Mouse (Mus musculus) heart, embryonic 13.5 days (tissue): ENCODE measurements around the gene Ilk. TPM values are rescaled to one million over a fixed set of nuclear protein-coding genes. Genes with fewer than 3 reads are reported as not detected.

ENCODE experiments used
- ATAC-seq: fragments of 200-750 bp; cut with Nextera tagmentation; 2 replicates; pipeline ENCODE4 v1.8.0; 2017; ENCODE audit warnings: moderate TSS enrichment; ENCODE audit not compliant: insufficient number of reproducible peaks, low FRiP score, low TSS enrichment; ENCODE audit errors: extremely low read depth
- H3K27ac ChIP-seq: fragments of 300-500 bp; sonication (generic); replicated peaks from 2 replicates; pipeline ENCODE4 v1.5.1; 2015; ENCODE audit warnings: moderate library complexity, mild to moderate bottlenecking, inconsistent platforms
- H3K27me3 ChIP-seq: fragments of 300-500 bp; sonication (generic); replicated peaks from 2 replicates; pipeline ENCODE4 v1.6.1; 2015; ENCODE audit warnings: mild to moderate bottlenecking, inconsistent platforms
- H3K36me3 ChIP-seq: fragments of 300-500 bp; sonication (generic); 2 replicates; pipeline ENCODE4 v1.6.1; 2015; ENCODE audit warnings: mild to moderate bottlenecking, inconsistent platforms
- H3K4me1 ChIP-seq: fragments of 300-500 bp; sonication (generic); 2 replicates; pipeline ENCODE4 v1.6.1; 2015; ENCODE audit warnings: inconsistent platforms
- H3K4me2 ChIP-seq: fragments of 300-500 bp; sonication (generic); 2 replicates; pipeline ENCODE4 v1.6.1; 2015; ENCODE audit warnings: inconsistent platforms, mild to moderate bottlenecking, moderate library complexity
- H3K4me3 ChIP-seq: fragments of 300-500 bp; sonication (generic); 2 replicates; pipeline ENCODE4 v1.5.1; 2015; ENCODE audit warnings: moderate library complexity, mild to moderate bottlenecking, inconsistent platforms
- H3K9ac ChIP-seq: fragments of 300-500 bp; sonication (generic); 2 replicates; pipeline ENCODE4 v1.6.1; 2015; ENCODE audit warnings: inconsistent platforms, mild to moderate bottlenecking, moderate library complexity
- H3K9me3 ChIP-seq: fragments of 300-500 bp; sonication (generic); 2 replicates; pipeline ENCODE4 v1.6.1; 2016; ENCODE audit warnings: inconsistent platforms
- WGBS: fragments of 180-500 bp; shearing (Covaris S2); methylation state at CpG from one replicate; pipeline ENCODE4 v1.1.7; 2015; ENCODE audit warnings: mixed read lengths; 5-methylcytosine and 5-hydroxymethylcytosine counted together
- polyA plus RNA-seq: library from polyadenylated mRNA; unstranded; fragments of >200 nt; fragmentation: Nextera tagmentation; extraction: Ambion mirVana; gene quantifications from 2 replicates; pipeline ENCODE4 v1.2.1, GENCODE M21; 2015

The Ilk gene
- polyA plus RNA-seq, 1 experiment from 2014 or later = 354 TPM

DNA sequence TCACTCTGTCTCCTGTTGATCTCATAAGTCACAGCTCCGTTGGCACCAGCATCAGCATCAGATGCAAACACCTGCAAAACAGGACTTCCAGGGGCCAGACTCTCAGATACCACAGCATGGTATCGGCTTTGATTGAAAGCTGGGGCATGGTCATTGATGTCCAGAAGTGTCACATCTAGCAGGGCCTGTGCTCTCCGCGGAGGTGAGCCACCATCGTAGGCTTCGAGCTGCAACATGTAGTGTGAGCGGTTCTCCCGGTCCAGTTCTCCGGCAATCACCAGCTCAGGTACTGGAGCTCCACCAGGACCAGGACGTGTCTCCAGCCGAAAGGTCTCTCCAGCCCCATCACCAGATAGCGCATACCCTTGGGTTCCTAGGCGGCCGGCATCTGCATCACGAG is 35.9 kb downstream of the Ilk start:
- no peaks in the 10 kb centered on the region for H3K27me3 ChIP-seq
- H3K9me3 ChIP-seq = no peaks in the 10 kb centered on the region
- WGBS = 88% methylated on average over 15 of the region's 15 CpGs
- peaks cover 69% of the 10 kb centered on the region for H3K4me1 ChIP-seq
- H3K27ac ChIP-seq = no peak overlapping the region
- no peak overlapping the region for H3K9ac ChIP-seq
- H3K36me3 ChIP-seq = peaks cover 33% of the 10 kb centered on the region
- no peak overlapping the region for H3K4me2 ChIP-seq
- H3K4me3 ChIP-seq = no peak overlapping the region
- ATAC-seq = no peak; the same call in 1 of the 2 replicates

GRCm38 (mm10) chr7:105773041-105773440 is 36.6 kb downstream of the Ilk start:
- H3K27ac ChIP-seq = 0 out of 2 replicates have a peak overlapping the region, but pooled peaks have one; percentile 3
- H3K4me2 ChIP-seq = no peak overlapping the region
- 76% methylated on average over 5 of the region's 5 CpGs for WGBS
- H3K4me1 ChIP-seq = peaks cover 69% of the 10 kb centered on the region
- H3K4me3 ChIP-seq = no peak overlapping the region
- H3K27me3 ChIP-seq = no peaks in the 10 kb centered on the region
- no peak for ATAC-seq
- H3K9ac ChIP-seq = 0 out of 2 replicates have a peak overlapping the region, but pooled peaks have one; percentile 4
- H3K36me3 ChIP-seq = peaks cover 33% of the 10 kb centered on the region
- H3K9me3 ChIP-seq = no peaks in the 10 kb centered on the region

- no peak overlapping the region for H3K4me3 ChIP-seq
- 0 out of 2 replicates have a peak overlapping the region, but pooled peaks have one; percentile 3 for H3K27ac ChIP-seq
- peak overlapping the region; percentile 10; the same call in 1 of the 2 replicates for H3K9ac ChIP-seq
- no peaks in the 10 kb centered on the region for H3K9me3 ChIP-seq
- H3K4me2 ChIP-seq = no peak overlapping the region
- WGBS = 33% methylated on average over 8 of the region's 8 CpGs
- H3K4me1 ChIP-seq = peaks cover 75% of the 10 kb centered on the region
- ATAC-seq = no peak
- H3K27me3 ChIP-seq = no peaks in the 10 kb centered on the region
- H3K36me3 ChIP-seq = peaks cover 34% of the 10 kb centered on the region
Measured at GRCm38 (mm10) chr7:105774661-105775060, 38.3 kb downstream of the Ilk start.

- no peak overlapping the region for H3K4me2 ChIP-seq
- H3K27me3 ChIP-seq = no peaks in the 10 kb centered on the region
- peaks cover 32% of the 10 kb centered on the region for H3K36me3 ChIP-seq
- H3K4me3 ChIP-seq = no peak overlapping the region
- H3K4me1 ChIP-seq = peaks cover 73% of the 10 kb centered on the region
- H3K9ac ChIP-seq = no peak overlapping the region
- H3K9me3 ChIP-seq = no peaks in the 10 kb centered on the region
- no peak for ATAC-seq
- 66% methylated on average over 2 of the region's 2 CpGs for WGBS
- H3K27ac ChIP-seq = no peak overlapping the region
Measured at GRCm38 (mm10) chr7:105776026-105776425, 39.6 kb downstream of the Ilk start.

DNA sequence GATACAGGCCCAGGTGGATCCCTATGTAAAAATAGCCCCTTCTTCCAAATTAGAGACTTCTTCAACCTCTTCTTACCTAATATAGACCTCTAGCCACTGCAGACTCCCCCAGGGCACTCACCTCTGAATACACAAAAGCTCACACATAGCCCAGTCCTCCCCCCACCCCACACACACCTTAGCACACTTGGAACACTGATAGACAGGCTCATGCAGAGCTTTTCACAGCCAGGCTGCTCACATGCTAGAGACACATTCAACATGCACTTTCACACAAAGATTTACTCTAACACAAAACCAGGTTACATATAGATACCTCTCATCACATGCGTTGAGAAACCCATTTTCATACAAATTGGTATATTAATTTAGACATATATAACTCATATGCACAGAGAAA is 40.9 kb downstream of the Ilk start:
- Histone ChIP-seq H3K9ac (0 out of 2 replicates have a peak overlapping the region, but pooled peaks have one; percentile 64), H3K27ac (peak overlapping the region; percentile 93), H3K4me1 (peaks cover 68% of the 10 kb centered on the region), H3K9me3 (no peaks in the 10 kb centered on the region), H3K36me3 (peaks cover 30% of the 10 kb centered on the region), H3K4me2 (peak overlapping the region; percentile 56), H3K27me3 (no peaks in the 10 kb centered on the region), H3K4me3 (peak overlapping the region; percentile 13; the same call in 1 of the 2 replicates)
- 71% methylated on average over 1 of the region's 1 CpGs for WGBS
- ATAC-seq = no peak

DNA sequence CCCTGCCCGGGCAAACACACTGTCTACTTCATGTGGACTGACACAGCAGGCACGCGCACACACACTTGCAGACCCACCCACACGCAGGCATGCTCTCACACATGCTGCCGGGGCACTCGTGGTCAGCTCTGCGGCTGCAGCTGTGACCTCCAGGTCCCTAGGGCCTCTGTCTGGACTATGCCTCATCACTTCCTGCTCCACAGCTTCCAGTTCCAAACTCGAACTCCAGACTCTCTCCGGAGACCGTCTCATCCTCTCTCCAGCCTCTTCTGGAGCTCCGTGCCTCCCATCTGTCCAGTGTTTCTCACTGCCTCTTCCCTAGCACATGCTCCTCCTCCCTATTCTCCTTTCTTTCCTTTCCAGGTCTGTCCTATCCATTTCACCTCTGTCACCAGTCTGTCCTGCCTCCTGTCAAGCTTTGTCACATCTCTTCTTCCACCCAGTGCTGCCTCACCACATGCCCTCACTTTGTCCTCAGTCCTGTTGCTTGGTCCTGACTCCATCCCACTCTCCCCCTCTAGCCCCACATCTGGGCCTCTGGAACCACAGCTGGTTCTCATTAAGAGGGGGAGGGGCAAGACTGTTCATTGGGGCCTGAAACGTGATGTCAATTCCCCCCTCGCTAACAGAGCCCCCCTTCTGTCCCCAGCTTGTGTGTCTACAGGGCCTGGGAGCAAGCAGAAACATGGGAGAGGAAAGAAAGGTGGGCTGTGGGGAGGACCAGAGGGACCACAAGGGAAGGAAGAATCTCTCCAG is 41.6 kb downstream of the Ilk start:
- Histone ChIP-seq H3K9ac (peak overlapping the region; percentile 64), H3K4me2 (peak overlapping the region; percentile 56), H3K27ac (peak overlapping the region; percentile 93), H3K27me3 (no peaks in the 10 kb centered on the region), H3K36me3 (peaks cover 29% of the 10 kb centered on the region), H3K4me3 (peak overlapping the region; percentile 13), H3K9me3 (no peaks in the 10 kb centered on the region), H3K4me1 (peaks cover 66% of the 10 kb centered on the region)
- ATAC-seq = peak; percentile 60; the same call in 1 of the 2 replicates
- 38% methylated on average over 13 of the region's 13 CpGs for WGBS

DNA sequence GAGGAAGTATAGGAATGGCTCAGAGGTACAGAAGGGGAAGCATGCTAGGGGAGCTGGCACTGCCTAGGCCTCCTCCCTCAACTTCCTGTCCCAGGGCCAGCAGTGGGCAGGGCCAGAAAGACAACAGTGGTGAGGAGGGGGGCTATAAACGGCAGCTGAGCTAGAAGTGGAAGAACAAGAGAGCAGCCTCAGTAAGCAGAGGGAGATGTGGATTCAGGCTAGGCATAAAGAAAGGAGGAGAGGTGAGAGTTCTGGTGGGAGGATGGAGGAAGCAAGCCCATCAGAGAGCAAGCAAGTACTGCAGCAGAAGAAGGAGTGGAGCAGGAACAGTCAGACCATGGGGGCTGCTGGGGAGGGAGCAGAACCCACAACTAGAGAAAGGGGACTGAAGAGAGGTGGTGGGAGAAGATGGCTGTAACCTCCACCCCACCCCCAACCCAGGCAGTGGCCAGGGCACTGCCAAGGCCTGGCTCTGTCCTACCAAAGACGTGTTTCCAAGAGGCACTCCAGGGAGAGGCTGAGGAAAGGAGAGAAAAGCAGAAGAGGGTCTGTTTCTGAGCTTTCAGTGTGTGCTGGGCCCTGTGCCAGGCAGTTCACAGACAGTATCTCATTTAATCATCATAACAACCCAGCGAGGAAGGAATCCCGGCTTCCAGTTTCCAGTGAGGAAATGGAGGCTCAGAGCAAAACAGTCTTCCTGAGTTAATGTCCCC is 42.3 kb downstream of the Ilk start:
- Histone ChIP-seq H3K9ac (peak overlapping the region; percentile 64), H3K4me3 (peak overlapping the region; percentile 13), H3K4me1 (peaks cover 67% of the 10 kb centered on the region), H3K27me3 (no peaks in the 10 kb centered on the region), H3K27ac (peak overlapping the region; percentile 93), H3K36me3 (peaks cover 28% of the 10 kb centered on the region), H3K9me3 (no peaks in the 10 kb centered on the region), H3K4me2 (peak overlapping the region; percentile 56)
- ATAC-seq = peak; percentile 49; the same call in 1 of the 2 replicates
- 24% methylated on average over 4 of the region's 4 CpGs for WGBS

DNA sequence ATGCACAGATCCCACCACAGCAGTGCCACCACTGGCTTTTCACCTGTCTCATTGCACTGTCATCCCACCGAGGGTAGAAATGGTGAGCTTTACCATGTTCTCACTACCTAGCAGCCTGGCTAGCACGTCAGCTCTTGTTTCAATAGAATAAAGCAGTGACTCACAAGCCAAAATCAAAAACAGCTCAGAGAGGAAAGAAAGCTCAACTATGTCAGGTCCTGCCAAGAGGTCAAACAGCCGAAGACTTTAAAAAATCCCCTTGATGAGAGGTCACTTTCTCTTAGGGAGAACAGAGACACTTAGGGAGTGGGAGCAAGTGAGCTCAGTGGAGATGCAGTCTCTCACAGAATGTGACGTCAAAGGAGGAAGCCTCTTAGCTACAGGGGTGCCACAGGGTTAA is 47.5 kb downstream of the Ilk start:
- H3K27ac ChIP-seq = no peak overlapping the region
- H3K27me3 ChIP-seq = peaks cover 14% of the 10 kb centered on the region
- peak overlapping the region; percentile 41 for H3K4me2 ChIP-seq
- H3K4me3 ChIP-seq = no peak overlapping the region
- H3K9ac ChIP-seq = no peak overlapping the region
- no peaks in the 10 kb centered on the region for H3K9me3 ChIP-seq
- peaks cover 35% of the 10 kb centered on the region for H3K36me3 ChIP-seq
- peaks cover 56% of the 10 kb centered on the region for H3K4me1 ChIP-seq
- WGBS = 51% methylated on average over 4 of the region's 4 CpGs
- no peak for ATAC-seq

DNA sequence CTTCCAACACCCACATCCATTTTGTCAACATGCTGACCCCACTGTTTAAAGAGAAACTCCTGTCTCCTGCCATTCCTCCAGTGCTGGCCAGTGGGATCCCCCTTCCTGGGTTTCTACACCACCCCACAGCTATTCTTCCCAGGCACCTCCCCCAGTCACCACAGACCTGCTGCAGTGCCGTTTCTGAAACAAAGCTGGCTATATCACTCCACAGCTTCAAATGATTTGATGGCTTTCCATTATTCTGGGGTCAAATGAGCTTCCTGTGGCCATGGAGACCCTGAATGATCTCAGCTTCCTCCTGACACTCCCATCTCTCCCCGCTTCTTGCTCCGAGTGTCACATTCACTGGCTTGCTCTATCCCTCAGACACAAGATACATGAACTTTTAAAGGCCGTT is 48.2 kb downstream of the Ilk start:
- ATAC-seq = no peak
- Histone ChIP-seq H3K9ac (peak overlapping the region; percentile 38; the same call in 1 of the 2 replicates), H3K9me3 (no peaks in the 10 kb centered on the region), H3K27me3 (peaks cover 19% of the 10 kb centered on the region), H3K27ac (peak overlapping the region; percentile 31; the same call in 1 of the 2 replicates), H3K4me2 (peak overlapping the region; percentile 41), H3K4me3 (peak overlapping the region; percentile 4; the same call in 1 of the 2 replicates), H3K4me1 (peaks cover 49% of the 10 kb centered on the region), H3K36me3 (peaks cover 35% of the 10 kb centered on the region)
- 35% methylated on average over 4 of the region's 4 CpGs for WGBS

DNA sequence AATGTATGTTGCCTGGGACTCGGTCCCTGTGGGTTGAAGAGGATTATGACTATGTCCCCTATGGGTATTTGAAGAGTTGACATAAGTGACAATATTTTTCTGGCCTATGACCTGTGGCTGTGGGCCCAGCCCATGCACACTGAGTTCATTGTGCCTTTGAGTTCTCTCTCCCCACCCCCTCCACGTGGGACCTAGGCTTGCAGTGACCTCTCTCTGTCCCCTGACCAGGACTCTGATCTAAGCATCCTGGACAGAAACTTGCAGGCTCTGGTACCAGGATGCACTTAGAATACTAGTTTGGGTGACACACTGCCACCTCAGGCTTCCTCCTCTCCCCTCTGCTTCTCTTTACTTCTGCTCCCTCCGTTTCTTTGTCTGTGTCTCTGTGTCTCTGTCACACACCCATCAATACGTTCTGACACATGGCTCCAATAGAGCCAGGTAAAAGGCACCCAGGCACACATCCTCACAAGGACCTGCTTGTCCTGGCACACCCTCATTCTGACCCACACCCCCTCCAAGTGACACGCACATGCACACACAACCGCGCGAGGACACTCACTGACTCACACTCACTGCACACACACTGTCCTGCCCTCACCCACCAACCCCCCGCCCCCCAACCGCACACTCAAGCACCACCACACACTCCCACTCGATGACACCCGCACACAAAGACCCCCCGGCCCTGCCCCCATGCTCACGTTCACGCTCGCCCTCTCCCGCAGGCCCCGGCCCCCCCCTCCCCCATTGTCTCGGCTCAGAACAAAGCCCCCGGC is 50.3 kb downstream of the Ilk start:
- WGBS = 8% methylated on average over 20 of the region's 20 CpGs

More for the DNA sequence above, 50.3 kb downstream of the Ilk start:
- H3K9ac ChIP-seq = peak overlapping the region; percentile 92
- peaks cover 19% of the 10 kb centered on the region for H3K27me3 ChIP-seq
- H3K4me2 ChIP-seq = peak overlapping the region; percentile 74
- H3K27ac ChIP-seq = peak overlapping the region; percentile 80
- H3K9me3 ChIP-seq = no peaks in the 10 kb centered on the region
- H3K4me3 ChIP-seq = peak overlapping the region; percentile 79
- peaks cover 39% of the 10 kb centered on the region for H3K4me1 ChIP-seq
- H3K36me3 ChIP-seq = peaks cover 17% of the 10 kb centered on the region
- ATAC-seq = no peak
